ENCODE assay signal across 13 mouse cellular contexts in the genomic region with DNA sequence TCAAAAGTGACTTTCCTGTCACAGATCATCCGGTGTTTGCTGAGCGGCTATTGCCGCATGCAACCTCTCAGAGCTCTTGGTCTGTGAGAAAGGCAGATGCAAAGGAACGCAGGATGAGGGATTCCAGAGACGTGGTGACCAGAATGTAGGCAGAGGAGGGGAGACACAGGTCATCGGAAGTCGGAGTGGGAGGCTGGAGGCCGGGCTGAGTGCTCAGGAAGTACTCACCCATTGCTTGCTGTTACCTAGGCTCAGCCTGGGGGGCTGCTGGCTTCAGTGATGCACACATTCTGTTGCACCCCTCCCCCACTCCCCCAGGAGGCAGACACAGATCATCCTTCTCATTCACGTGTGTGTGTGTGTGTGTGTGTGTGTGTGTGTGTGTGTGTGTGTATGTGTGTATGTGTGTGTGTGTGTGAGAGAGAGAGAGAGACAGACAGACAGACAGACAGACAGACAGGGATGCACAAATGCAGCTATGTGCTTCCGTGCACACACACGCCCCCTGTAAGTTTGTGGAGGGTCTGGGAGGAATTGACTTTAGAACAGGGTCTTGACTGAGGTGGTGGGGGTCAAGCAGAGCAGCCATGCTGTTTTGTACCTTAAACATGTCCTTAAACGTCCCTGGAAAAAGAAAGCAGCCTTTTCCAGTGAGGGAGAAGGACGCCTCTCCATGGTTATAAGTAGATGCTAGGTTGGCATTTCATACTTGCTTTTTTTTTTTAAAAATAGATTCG.
DNase-seq lines count a peak whose midpoint lies in the region; ATAC-seq and TF ChIP-seq lines count a peak whose summit lies in the region.
"Had no signal": no experiment of that assay in that cellular context is flagged by ENCODE, and none has a peak within 500 bp of the region (broad histone marks: within the 10 kb centered on the region; RNA-seq: fewer than 3 reads in every experiment).

No protein-coding gene starts in this region.

- intact Hi-C loops in heart, postnatal 14 days (cut with DNase I) = loop anchor here (2.0 kb wide), 1 partner anchor 65 kb away; no protein-coding TSS in a partner anchor
- intact Hi-C loops in gastrocnemius, postnatal 14 days (cut with DNase I; ENCODE audit: low total_unique reads) = no loop called here

- H3K27me3 ChIP-seq in heart, embryonic 11.5 days (ENCODE audit: control insufficient read depth, insufficient read depth, low read length) = no peaks in the 10 kb centered on the region
- no peaks in the 10 kb centered on the region for H3K27me3 ChIP-seq in spleen, adult 2 months (ENCODE audit: control insufficient read depth, insufficient read depth, low read length)

- 34% methylated on average over 14 of the region's 14 CpGs for WGBS in heart, embryonic 11.5 days (ENCODE audit: insufficient replicate concordance)
- WGBS in spleen, adult 2 months = 53% methylated on average over 14 of the region's 14 CpGs

- H3K27ac ChIP-seq in heart, embryonic 11.5 days (ENCODE audit: low read depth, low read length) = 0 out of 2 replicates have a peak overlapping the region, but pooled peaks have one; percentile 35
- peak overlapping the region; percentile 92 for H3K27ac ChIP-seq in spleen, adult 2 months (ENCODE audit: insufficient read depth, low read length)

- no peak for DNase-seq in heart, postnatal 14 days
- peak; percentile 77 for DNase-seq in CD4-positive helper T cell, adult 2 months (ENCODE audit: low read depth, low spot score)
- peak; percentile 52 for DNase-seq in T-cell, adult 2 months (ENCODE audit: low spot score)
- peak in 1 of 2 experiments; percentile 31 for DNase-seq in spleen, adult 2 months (ENCODE audit: low read depth in 1 of 2, low spot score in 2 of 2)
- DNase-seq in layer of hippocampus, postnatal 10 days (ENCODE audit: low spot score in 2 of 2) = no peak
- DNase-seq in MN1 (ENCODE audit: low spot score) = no peak
- DNase-seq in gastrocnemius, postnatal 14 days = no peak
- DNase-seq: cerebellum, adult 11 months; kidney, adult 18-20 months; layer of hippocampus, adult 9-11 months had no signal

- H3K4me2 ChIP-seq in heart, embryonic 11.5 days = peak overlapping the region; percentile 27

- H3K4me1 ChIP-seq in heart, embryonic 11.5 days (ENCODE audit: control insufficient read depth, insufficient read depth, low read length) = peaks cover 29% of the 10 kb centered on the region
- H3K4me1 ChIP-seq in spleen, adult 2 months (ENCODE audit: control insufficient read depth, insufficient read depth, insufficient read length) = peaks cover 56% of the 10 kb centered on the region

- no peak overlapping the region for H3K9ac ChIP-seq in heart, embryonic 11.5 days (ENCODE audit: low read depth, low read length)

- TF ChIP-seq CTCF in spleen, adult 2 months (IDR thresholded peaks at IDR 0.05; ENCODE audit: extremely low read depth, insufficient read depth, insufficient read length, insufficient replicate concordance) = no peak

- no peak for TF ChIP-seq POLR2A in spleen, adult 2 months (IDR thresholded peaks at IDR 0.05; ENCODE audit: low read depth, low read length)

- no peaks in the 10 kb centered on the region for H3K36me3 ChIP-seq in heart, embryonic 11.5 days (ENCODE audit: control insufficient read depth, insufficient read depth, low read length)
- H3K36me3 ChIP-seq in spleen, adult 2 months (ENCODE audit: control insufficient read depth, insufficient read depth, low read length) = no peaks in the 10 kb centered on the region
- H3K36me3 ChIP-seq: G1E had no signal

- H3K4me3 ChIP-seq in heart, embryonic 11.5 days (ENCODE audit: low read depth, low read length) = no peak overlapping the region
- H3K4me3 ChIP-seq in spleen, adult 2 months (ENCODE audit: extremely low read depth, insufficient read depth, insufficient read length) = no peak overlapping the region

- no peak for ATAC-seq in heart, embryonic 11.5 days (replicated peaks; ENCODE audit: insufficient number of reproducible peaks, low FRiP score, low TSS enrichment)
- ATAC-seq: midbrain, embryonic 16.5 days had no signal

- no peaks in the 10 kb centered on the region for H3K9me3 ChIP-seq in heart, embryonic 11.5 days (replicated peaks; ENCODE audit: control insufficient read depth, low read length)
- H3K9me3 ChIP-seq: G1E had no signal

Comparison
In these comparisons a context has a peak if more than half of its experiments do, and no peak if none do; other contexts are left out.
1. DNase-seq: peak in CD4-positive helper T cell, adult 2 months (single experiment) and T-cell, adult 2 months (single experiment); none in heart, postnatal 14 days (0 of 2), layer of hippocampus, postnatal 10 days (0 of 2), MN1 (single experiment) and gastrocnemius, postnatal 14 days (single experiment).